Mouse (Mus musculus) ovary, postnatal 10 days (tissue): ENCODE results near the gene Tmem230.
A peak's percentile ranks its signal among the peaks of the same experiment; 100 is the strongest.
"Not testable (repeated sequence)": the region's sequence is repeated elsewhere in the genome, so short reads cannot be mapped to it uniquely, and the experiment has no call there.

Source experiments
- DNase-seq: peaks from one replicate; pipeline ENCODE4 v3.0.0; 2022; ENCODE audit warnings: low spot score

Gene Tmem230

GRCm38 (mm10) chr2:132247539-132248313, at the start of gene Tmem230:
Gene Tmem230 (minus strand): TSS chr2:132247807.
- DNase-seq: peak; percentile 77

GRCm38 (mm10) chr2:132293694-132294450, 46.3 kb upstream of the Tmem230 start:
- DNase-seq: no peak

- DNase-seq: no peak
These were observed 44.5 kb upstream of the Tmem230 start for GRCm38 (mm10) chr2:132292083-132292482.

GRCm38 (mm10) chr2:132291265-132291664, 43.7 kb upstream of the Tmem230 start:
- DNase-seq: no peak

- DNase-seq: no peak
These were observed 43.2 kb upstream of the Tmem230 start for GRCm38 (mm10) chr2:132290808-132291207.

GRCm38 (mm10) chr2:132289213-132289612, 41.6 kb upstream of the Tmem230 start:
- not testable (repeated sequence) for DNase-seq

GRCm38 (mm10) chr2:132286376-132287076, 38.9 kb upstream of the Tmem230 start:
- DNase-seq: no peak

GRCm38 (mm10) chr2:132285722-132286121, 38.1 kb upstream of the Tmem230 start:
- DNase-seq: not testable (repeated sequence)

GRCm38 (mm10) chr2:132284492-132285139, 37.0 kb upstream of the Tmem230 start:
- DNase-seq: no peak

- no peak for DNase-seq
These were observed 35.8 kb upstream of the Tmem230 start for GRCm38 (mm10) chr2:132283236-132284070.

GRCm38 (mm10) chr2:132282453-132283174, 35.0 kb upstream of the Tmem230 start:
- DNase-seq: no peak

- DNase-seq: no peak
These were observed 34.2 kb upstream of the Tmem230 start for GRCm38 (mm10) chr2:132281560-132282452.

- DNase-seq: no peak
These were observed 33.0 kb upstream of the Tmem230 start for GRCm38 (mm10) chr2:132280518-132281120.

GRCm38 (mm10) chr2:132279978-132280377, 32.4 kb upstream of the Tmem230 start:
- DNase-seq: no peak

GRCm38 (mm10) chr2:132279336-132279882, 31.8 kb upstream of the Tmem230 start:
- DNase-seq: no peak

GRCm38 (mm10) chr2:132278273-132278853, 30.8 kb upstream of the Tmem230 start:
- no peak for DNase-seq

- no peak for DNase-seq
These were observed 28.6 kb upstream of the Tmem230 start for GRCm38 (mm10) chr2:132276249-132276648.

GRCm38 (mm10) chr2:132275527-132275926, 27.9 kb upstream of the Tmem230 start:
- no peak for DNase-seq
